Mouse (Mus musculus) monocyte, adult 59 days (primary cell): Measurements from ENCODE around the gene Cdr2. TPM values are rescaled to one million over a fixed set of nuclear protein-coding genes. Genes with fewer than 3 reads are reported as not detected.

Source experiments
- total RNA-seq, 2 experiments: library from RNA; stranded (reverse); gene quantifications; one replicate each; pipeline ENCODE4 v1.2.4; 2023

The Cdr2 gene
- total RNA-seq = 1 to 10 TPM; 3.4 to 3.6 TPM

GRCm38 (mm10) chr7:120982200-120982841 lies at the start of gene Cdr2, which contains the start of gene Mfsd13b:
Cdr2 (minus strand) TSS chr7:120982312.
Mfsd13b (plus strand) TSS chr7:120982509.

DNA sequence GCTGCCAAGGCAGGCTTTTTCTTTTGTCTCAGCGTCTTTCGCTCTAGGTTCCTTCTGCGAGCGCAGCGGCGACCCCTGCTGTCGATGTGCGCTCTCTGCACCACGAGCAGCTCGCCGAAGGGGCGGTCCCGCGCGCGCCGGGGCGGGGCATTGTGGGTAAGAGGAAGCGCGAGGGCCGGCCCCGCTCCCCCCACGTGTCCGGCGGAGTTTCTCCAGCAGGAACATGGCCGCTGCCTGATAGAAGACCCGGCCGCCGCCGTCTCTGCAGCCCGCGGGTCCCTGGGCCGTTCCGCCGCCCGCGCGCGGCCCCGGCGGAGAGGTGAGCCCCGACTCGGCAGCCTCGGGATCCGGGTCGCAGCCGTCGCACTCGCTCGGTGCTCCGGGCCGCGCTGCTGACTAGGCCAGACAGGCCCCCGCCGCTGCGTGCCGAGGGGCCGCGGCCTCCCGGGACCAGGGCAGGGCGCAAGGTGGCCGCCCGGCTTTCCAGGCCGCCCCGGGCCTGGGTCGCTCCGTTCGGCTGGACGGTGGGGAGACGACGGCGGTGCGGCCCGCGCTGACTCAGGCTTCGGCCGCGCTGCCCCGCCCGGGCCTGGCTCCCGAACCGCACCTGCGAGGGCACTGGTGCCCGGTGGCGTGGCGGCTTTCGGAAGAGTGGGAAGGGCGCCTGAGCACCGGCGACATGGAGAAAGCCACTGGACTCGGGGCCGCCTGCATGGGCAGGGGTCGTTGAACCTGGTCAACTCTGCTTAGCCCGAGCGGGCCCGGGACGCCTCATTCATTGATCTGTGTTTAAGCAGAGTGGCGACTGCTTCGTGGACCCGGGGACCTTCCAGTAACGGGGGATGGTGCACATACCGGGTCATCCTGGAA lies 64.3 kb downstream of the Cdr2 start, which contains the start of gene Polr3e:
Gene Polr3e (plus strand): TSS at position 153 of the 870 bp plus-strand sequence.

Other genes starting within 250 kb of the Cdr2 start
- gene Vwa3a, start 243.0 kb downstream of the Cdr2 start, total RNA-seq = not detected
- gene Gm5737, start 169.9 kb downstream of the Cdr2 start, total RNA-seq = not detected
- gene Eef2k, start 139.5 kb downstream of the Cdr2 start, total RNA-seq = 10 to 100 TPM; 30.1 to 33.0 TPM
- gene Polr3e, start 64.6 kb downstream of the Cdr2 start, total RNA-seq = 10 to 100 TPM; 16.3 to 16.5 TPM
- gene Mfsd13b, start 197 bp upstream of the Cdr2 start, total RNA-seq = not detected
- 10 to 100 TPM; 35.6 to 36.7 TPM for gene Mettl9, start 52.1 kb upstream of the Cdr2 start, total RNA-seq
- gene Igsf6, start 92.3 kb upstream of the Cdr2 start, total RNA-seq = 100 to 1,000 TPM; 372 to 395 TPM
- gene Otoa, start 99.3 kb upstream of the Cdr2 start, total RNA-seq = under 1 TPM; 0.34 to 0.39 TPM